Mouse (Mus musculus) kidney, embryonic 16.5 days (tissue): Measurements from ENCODE around the gene Tor1aip1. TPM values are rescaled to one million over a fixed set of nuclear protein-coding genes. Genes with fewer than 3 reads are reported as not detected.

ENCODE experiments used
- ATAC-seq: fragments of 200-750 bp; cut with Nextera tagmentation; 2 replicates; pipeline ENCODE4 v1.8.0; 2017; ENCODE audit warnings: moderate TSS enrichment; ENCODE audit not compliant: low FRiP score, low TSS enrichment
- H3K27ac ChIP-seq: fragments of 300-500 bp; sonication (generic); 2 replicates; pipeline ENCODE4 v1.5.1; 2014; ENCODE audit warnings: low read length
- H3K27me3 ChIP-seq: fragments of 300-500 bp; sonication (generic); 2 replicates; pipeline ENCODE4 v1.6.1; 2014; ENCODE audit warnings: low read length, control low read depth, mixed read lengths; ENCODE audit not compliant: insufficient read depth
- H3K36me3 ChIP-seq: fragments of 300-500 bp; sonication (generic); 2 replicates; pipeline ENCODE4 v1.6.1; 2014; ENCODE audit warnings: low read length, control low read depth, mixed read lengths; ENCODE audit not compliant: insufficient read depth
- H3K4me1 ChIP-seq: fragments of 300-500 bp; sonication (generic); 2 replicates; pipeline ENCODE4 v1.6.1; 2014; ENCODE audit warnings: low read length, control low read depth, mixed read lengths; ENCODE audit not compliant: insufficient read depth
- H3K4me2 ChIP-seq: fragments of 300-500 bp; sonication (generic); replicated peaks from 2 replicates; pipeline ENCODE4 v1.6.1; 2014; ENCODE audit warnings: low read depth, low read length
- H3K4me3 ChIP-seq: fragments of 300-500 bp; sonication (generic); 2 replicates; pipeline ENCODE4 v1.5.1; 2014; ENCODE audit warnings: mild to moderate bottlenecking, low read length
- H3K9ac ChIP-seq: fragments of 300-500 bp; sonication (generic); replicated peaks from 2 replicates; pipeline ENCODE4 v1.6.1; 2014; ENCODE audit warnings: low read length
- H3K9me3 ChIP-seq: fragments of 300-500 bp; sonication (generic); 2 replicates; pipeline ENCODE4 v1.6.1; 2016; ENCODE audit warnings: low read length, control low read depth
- WGBS: fragments of 180-500 bp; shearing (Covaris S2); extraction: QIAGEN DNeasy Blood & Tissue Kit; methylation state at CpG from one replicate; pipeline ENCODE4 v1.1.7; 2014; 5-methylcytosine and 5-hydroxymethylcytosine counted together
- polyA plus RNA-seq: library from polyadenylated mRNA; unstranded; fragments of >200 nt; fragmentation: Nextera tagmentation; extraction: Ambion mirVana; gene quantifications from 2 replicates; pipeline ENCODE4 v1.2.1, GENCODE M21; 2015

Tor1aip1 gene
- polyA plus RNA-seq, 1 experiment from 2014 or later: 33.7 TPM

- no peak for ATAC-seq
- H3K27me3 ChIP-seq: no peaks in the 10 kb centered on the region
- H3K4me3 ChIP-seq: no peak overlapping the region
- 83% methylated on average over 7 of the region's 7 CpGs for WGBS
- H3K36me3 ChIP-seq: peaks cover 27% of the 10 kb centered on the region
- no peak overlapping the region for H3K9ac ChIP-seq
- H3K4me1 ChIP-seq: no peaks in the 10 kb centered on the region
- no peaks in the 10 kb centered on the region for H3K9me3 ChIP-seq
- H3K4me2 ChIP-seq: no peak overlapping the region
- no peak overlapping the region for H3K27ac ChIP-seq
Measured at GRCm38 (mm10) chr1:156003201-156003935, 32.9 kb downstream of the Tor1aip1 start.

DNA sequence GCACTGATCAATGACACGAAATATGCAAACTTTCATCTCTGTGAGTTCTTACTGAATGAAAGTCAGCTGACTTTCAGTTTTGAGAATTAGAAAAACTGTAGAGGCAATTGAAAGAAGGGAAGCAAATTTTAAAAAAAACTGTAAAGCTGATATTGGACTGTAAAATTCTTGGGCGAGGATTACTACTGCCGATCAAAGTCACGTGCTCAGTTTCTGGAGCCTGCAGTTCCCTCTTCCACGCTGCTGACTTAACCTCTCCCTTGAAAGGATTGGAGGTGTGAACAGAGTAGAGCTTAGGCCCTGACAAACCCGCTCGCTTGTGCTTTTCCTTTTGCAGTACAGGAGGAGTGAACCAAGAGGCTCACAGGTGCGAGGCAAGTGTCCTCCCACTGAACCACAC is 33.9 kb downstream of the Tor1aip1 start:
- H3K27me3 ChIP-seq: no peaks in the 10 kb centered on the region
- H3K27ac ChIP-seq: no peak overlapping the region
- 89% methylated on average over 8 of the region's 8 CpGs for WGBS
- no peak overlapping the region for H3K4me3 ChIP-seq
- H3K4me1 ChIP-seq: no peaks in the 10 kb centered on the region
- no peaks in the 10 kb centered on the region for H3K9me3 ChIP-seq
- H3K4me2 ChIP-seq: no peak overlapping the region
- peaks cover 20% of the 10 kb centered on the region for H3K36me3 ChIP-seq
- ATAC-seq: no peak
- H3K9ac ChIP-seq: no peak overlapping the region

GRCm38 (mm10) chr1:155995612-155996011 is 40.7 kb downstream of the Tor1aip1 start:
- Histone ChIP-seq H3K27me3 (no peaks in the 10 kb centered on the region), H3K27ac (no peak overlapping the region), H3K4me2 (no peak overlapping the region), H3K9me3 (no peaks in the 10 kb centered on the region), H3K36me3 (no peaks in the 10 kb centered on the region), H3K4me3 (no peak overlapping the region), H3K4me1 (0 out of 2 replicates have a peak, but pooled peaks cover 3% of the 10 kb centered on the region), H3K9ac (no peak overlapping the region)
- WGBS: 68% methylated on average over 2 of the region's 2 CpGs
- ATAC-seq: no peak

GRCm38 (mm10) chr1:155994524-155994923 is 41.8 kb downstream of the Tor1aip1 start:
- H3K9ac ChIP-seq: no peak overlapping the region
- no peak overlapping the region for H3K27ac ChIP-seq
- no peak for ATAC-seq
- H3K27me3 ChIP-seq: no peaks in the 10 kb centered on the region
- H3K4me1 ChIP-seq: 0 out of 2 replicates have a peak, but pooled peaks cover 7% of the 10 kb centered on the region
- no peak overlapping the region for H3K4me3 ChIP-seq
- no peaks in the 10 kb centered on the region for H3K9me3 ChIP-seq
- no peak overlapping the region for H3K4me2 ChIP-seq
- 76% methylated on average over 2 of the region's 2 CpGs for WGBS
- H3K36me3 ChIP-seq: no peaks in the 10 kb centered on the region

- Histone ChIP-seq H3K4me1 (0 out of 2 replicates have a peak, but pooled peaks cover 7% of the 10 kb centered on the region), H3K4me3 (no peak overlapping the region), H3K27me3 (no peaks in the 10 kb centered on the region), H3K27ac (no peak overlapping the region), H3K9ac (no peak overlapping the region), H3K4me2 (0 out of 2 replicates have a peak overlapping the region, but pooled peaks have one; percentile 7), H3K36me3 (no peaks in the 10 kb centered on the region), H3K9me3 (no peaks in the 10 kb centered on the region)
- ATAC-seq: no peak
- WGBS: 36% methylated on average over 11 of the region's 11 CpGs
Measured at GRCm38 (mm10) chr1:155990391-155990790, 45.9 kb downstream of the Tor1aip1 start.

DNA sequence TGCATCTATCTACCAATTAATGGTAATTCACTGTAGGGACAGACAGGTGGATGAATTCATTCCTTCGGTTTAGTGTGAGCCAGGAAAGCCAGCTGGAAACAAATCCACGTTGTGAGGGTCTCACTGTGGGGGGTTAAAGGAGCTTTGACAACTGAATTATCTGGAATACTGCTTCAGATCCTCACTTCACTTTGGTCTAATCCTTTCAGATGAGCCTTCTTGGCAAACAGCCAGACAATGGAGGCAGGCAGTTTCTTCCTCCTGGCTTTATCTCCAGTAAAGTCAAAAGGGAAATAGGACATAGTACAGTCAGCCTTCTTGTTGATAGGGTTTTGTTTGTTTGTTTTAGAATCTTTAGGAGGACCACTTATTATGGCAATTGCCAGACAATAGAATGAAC is 46.9 kb downstream of the Tor1aip1 start:
- Histone ChIP-seq H3K36me3 (no peaks in the 10 kb centered on the region), H3K9me3 (no peaks in the 10 kb centered on the region), H3K4me2 (no peak overlapping the region), H3K9ac (no peak overlapping the region), H3K4me1 (0 out of 2 replicates have a peak, but pooled peaks cover 7% of the 10 kb centered on the region), H3K4me3 (no peak overlapping the region), H3K27ac (no peak overlapping the region), H3K27me3 (no peaks in the 10 kb centered on the region)
- WGBS: 40% methylated on average over 2 of the region's 2 CpGs
- no peak for ATAC-seq

- WGBS: 89% methylated on average over 2 of the region's 2 CpGs
- Histone ChIP-seq H3K27me3 (no peaks in the 10 kb centered on the region), H3K9ac (no peak overlapping the region), H3K4me3 (no peak overlapping the region), H3K27ac (no peak overlapping the region), H3K36me3 (no peaks in the 10 kb centered on the region), H3K4me2 (no peak overlapping the region), H3K9me3 (no peaks in the 10 kb centered on the region), H3K4me1 (0 out of 2 replicates have a peak, but pooled peaks cover 7% of the 10 kb centered on the region)
- ATAC-seq: no peak
Measured at GRCm38 (mm10) chr1:155987625-155988024, 48.7 kb downstream of the Tor1aip1 start.

DNA sequence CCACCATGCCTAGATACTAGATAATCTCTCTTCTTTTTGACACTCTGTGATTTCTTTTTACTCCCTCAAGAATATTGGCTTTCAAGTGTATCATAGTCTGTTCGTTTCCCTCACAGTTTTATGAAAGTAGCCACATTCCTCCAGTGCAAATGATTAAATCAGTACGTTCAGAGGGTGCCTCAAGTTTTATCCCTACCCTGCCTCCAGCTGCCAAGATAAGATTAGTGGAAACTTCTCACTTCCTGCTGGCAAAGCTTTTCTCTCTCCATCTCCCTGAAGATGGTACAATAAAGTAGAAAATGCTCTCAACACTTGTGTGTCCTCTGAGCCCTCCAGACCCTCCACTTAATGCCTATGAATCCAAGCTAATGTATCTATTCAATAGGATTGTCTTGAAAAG is 61.3 kb downstream of the Tor1aip1 start:
- Histone ChIP-seq H3K4me2 (no peak overlapping the region), H3K9me3 (no peaks in the 10 kb centered on the region), H3K9ac (no peak overlapping the region), H3K4me3 (no peak overlapping the region), H3K36me3 (no peaks in the 10 kb centered on the region), H3K27ac (no peak overlapping the region), H3K27me3 (0 out of 2 replicates have a peak, but pooled peaks cover 2% of the 10 kb centered on the region), H3K4me1 (peaks cover 19% of the 10 kb centered on the region)
- WGBS: 56% methylated on average over 2 of the region's 2 CpGs
- ATAC-seq: no peak

- 7% methylated on average over 19 of the region's 19 CpGs for WGBS
- Histone ChIP-seq H3K4me3 (peak overlapping the region; percentile 98), H3K9me3 (no peaks in the 10 kb centered on the region), H3K9ac (peak overlapping the region; percentile 80), H3K4me2 (peak overlapping the region; percentile 82), H3K27me3 (0 out of 2 replicates have a peak, but pooled peaks cover 2% of the 10 kb centered on the region), H3K27ac (peak overlapping the region; percentile 92), H3K4me1 (peaks cover 19% of the 10 kb centered on the region), H3K36me3 (no peaks in the 10 kb centered on the region)
- ATAC-seq: peak; percentile 8; the same call in 1 of the 2 replicates
Measured at GRCm38 (mm10) chr1:155973719-155974379, 62.4 kb downstream of the Tor1aip1 start.
